Mouse (Mus musculus) cerebellum, adult 2 months (tissue): Measurements from ENCODE around the gene Ddx60.

Experiments used
- CTCF ChIP-seq: fragments of 200-500 bp; IDR thresholded peaks from 2 replicates; pipeline ENCODE4 v1.5.1; 2011; ENCODE audit warnings: low read depth, mild to moderate bottlenecking, control low read depth, low read length, moderate library complexity, borderline replicate concordance; ENCODE audit not compliant: insufficient read depth
- POLR2A ChIP-seq: fragments of 200-500 bp; IDR thresholded peaks from 2 replicates; pipeline ENCODE4 v1.6.1; 2011; ENCODE audit warnings: low read length, control low read depth, borderline replicate concordance; ENCODE audit not compliant: insufficient read depth

DNA sequence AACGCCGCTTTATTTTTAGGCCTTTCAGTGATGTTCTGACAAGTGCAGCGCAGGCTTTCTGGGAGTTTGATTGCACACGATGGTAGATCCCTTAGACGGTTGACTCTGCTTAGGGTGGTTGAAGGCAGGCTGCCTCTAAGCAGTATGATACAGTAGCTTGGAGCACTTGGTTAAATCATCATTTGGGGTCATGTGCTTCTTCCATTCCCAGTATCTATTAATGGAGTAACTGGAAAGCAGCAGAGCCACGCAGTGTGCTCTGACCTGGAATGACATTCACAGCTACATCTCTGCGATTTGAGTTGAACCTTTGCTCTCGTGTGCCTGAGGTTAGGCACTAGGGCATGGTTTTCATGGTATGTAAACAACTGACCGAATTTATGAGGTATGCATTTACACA lies 13.9 kb upstream of the Ddx60 start:
- TF ChIP-seq CTCF: no peak
- no peak for TF ChIP-seq POLR2A
